Mouse (Mus musculus) layer of hippocampus, adult 18-20 months (tissue): ENCODE data around the gene Gdf10. TPM values are rescaled to one million over a fixed set of nuclear protein-coding genes. Genes with fewer than 3 reads are reported as not detected.

ENCODE experiments used
- DNase-seq, 2 experiments: peaks; one replicate each; pipeline ENCODE4 v3.0.0; 2022; ENCODE audit warnings: low spot score in 2 of 2
- total RNA-seq, 2 experiments: library from RNA; stranded (reverse); gene quantifications; 2 replicates each; pipeline ENCODE4 v1.2.3; 2021

The Gdf10 gene
- total RNA-seq, 2 experiments from 2014 or later: 5.4 to 5.7 TPM

DNA sequence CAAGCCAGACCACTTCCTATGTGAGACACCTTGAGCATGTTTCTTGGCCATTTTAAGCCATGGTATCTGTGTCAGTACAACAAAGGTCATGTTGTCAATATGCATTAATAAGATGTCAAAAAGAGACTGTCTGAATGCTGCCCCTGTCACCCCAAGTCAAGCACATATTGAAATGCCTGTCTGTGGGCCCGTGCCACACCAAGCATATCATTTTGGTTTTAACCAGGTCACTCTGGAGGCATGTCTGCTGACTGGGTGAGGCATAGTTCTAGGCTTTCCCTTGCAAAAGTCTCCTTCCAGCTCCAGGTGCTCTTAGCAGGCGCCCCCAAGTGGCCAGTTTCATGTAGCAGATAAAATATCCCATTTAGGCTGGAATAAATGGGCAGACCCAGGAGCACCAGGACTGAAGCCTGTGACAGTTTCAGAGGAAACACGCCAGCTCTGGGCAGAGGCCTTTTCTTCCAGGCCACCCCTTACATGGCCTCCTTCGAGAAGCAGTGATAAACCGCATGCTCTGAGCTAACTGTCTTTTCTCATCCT is 10.5 kb downstream of the Gdf10 start:
- peak in 1 of 2 experiments; percentile 74 for DNase-seq

DNA sequence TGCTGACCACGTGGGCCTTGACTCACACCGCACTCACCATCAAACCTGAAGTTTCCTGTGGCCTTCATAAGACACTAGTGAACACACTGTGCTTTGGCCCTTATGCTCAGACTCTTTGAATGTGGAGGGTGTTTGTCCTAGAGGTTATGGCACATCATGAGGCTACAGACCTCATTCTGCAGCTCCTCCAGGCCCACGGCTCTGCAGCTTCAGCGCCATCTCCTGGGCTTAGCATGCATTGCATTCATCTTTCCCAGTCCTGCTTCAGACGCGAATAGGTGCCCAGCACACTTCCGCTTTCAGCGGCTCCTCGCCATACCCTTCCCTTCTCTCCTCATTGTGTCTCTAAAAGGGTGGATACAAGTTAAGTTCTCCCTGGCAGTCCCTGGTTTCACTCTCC is 15.7 kb downstream of the Gdf10 start:
- DNase-seq: peak; percentile 54 to 85

DNA sequence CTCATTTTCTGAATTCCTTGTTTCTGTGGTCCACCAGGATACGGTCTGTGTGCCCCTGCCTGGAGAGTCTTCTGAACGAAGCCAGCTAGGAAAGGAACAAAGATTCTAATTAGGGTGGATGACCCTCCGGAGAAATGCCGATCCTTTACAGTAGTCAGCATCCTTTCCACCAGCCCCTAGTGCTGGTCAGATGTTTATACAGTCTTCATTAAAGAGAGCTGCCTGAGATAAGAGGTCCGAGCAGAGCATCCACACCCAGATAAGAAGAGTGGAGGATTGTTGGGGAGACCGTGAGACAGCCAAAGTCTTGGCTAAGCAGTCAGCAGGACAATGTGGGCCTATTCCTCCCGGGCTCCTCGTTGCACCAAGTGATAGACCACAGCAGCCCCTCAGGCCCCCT is 17.4 kb downstream of the Gdf10 start, which contains the start of gene Gdf2:
Gene Gdf2 (plus strand): TSS at position 301 of the 400 bp plus-strand sequence.
- no peak for DNase-seq

DNA sequence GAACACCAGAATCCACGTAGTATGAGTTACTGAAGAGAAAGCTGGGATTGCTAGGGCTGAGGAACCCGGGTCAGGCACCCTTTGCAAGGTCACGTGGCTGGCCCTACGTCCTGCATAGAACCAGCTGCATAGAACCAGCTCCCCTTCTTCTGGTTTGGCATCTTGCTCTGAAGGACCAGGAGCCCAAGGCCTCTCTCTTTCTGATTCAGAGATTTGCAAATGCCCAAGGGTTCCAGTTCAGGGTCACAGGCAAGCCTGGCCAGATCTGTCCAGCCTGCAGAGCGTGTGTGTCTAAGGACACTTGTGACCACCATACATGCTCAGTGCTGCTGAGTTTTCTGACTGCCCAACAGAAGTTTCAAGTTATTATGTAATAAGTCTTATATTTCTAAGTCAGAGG is 18.8 kb downstream of the Gdf10 start:
- no peak for DNase-seq

DNA sequence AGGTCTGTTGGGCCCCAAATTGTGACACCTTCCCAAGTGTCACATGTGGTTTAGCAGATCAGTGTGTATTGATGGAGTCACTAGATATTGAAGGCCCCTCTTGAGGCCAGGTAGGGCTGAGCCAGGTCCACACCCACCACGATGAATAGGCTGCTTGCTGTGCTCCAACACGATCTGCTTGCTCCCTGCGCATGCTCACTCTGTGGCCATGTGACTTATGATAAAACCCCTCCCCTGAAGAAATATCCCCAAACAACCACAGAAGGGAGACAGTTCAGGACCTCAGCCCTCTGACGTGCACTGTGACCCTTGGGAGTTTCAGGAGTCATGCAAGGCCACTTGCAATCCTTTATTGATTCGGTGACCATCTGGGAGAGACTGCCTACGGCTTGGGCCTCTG is 22.7 kb downstream of the Gdf10 start:
- DNase-seq: no peak

DNA sequence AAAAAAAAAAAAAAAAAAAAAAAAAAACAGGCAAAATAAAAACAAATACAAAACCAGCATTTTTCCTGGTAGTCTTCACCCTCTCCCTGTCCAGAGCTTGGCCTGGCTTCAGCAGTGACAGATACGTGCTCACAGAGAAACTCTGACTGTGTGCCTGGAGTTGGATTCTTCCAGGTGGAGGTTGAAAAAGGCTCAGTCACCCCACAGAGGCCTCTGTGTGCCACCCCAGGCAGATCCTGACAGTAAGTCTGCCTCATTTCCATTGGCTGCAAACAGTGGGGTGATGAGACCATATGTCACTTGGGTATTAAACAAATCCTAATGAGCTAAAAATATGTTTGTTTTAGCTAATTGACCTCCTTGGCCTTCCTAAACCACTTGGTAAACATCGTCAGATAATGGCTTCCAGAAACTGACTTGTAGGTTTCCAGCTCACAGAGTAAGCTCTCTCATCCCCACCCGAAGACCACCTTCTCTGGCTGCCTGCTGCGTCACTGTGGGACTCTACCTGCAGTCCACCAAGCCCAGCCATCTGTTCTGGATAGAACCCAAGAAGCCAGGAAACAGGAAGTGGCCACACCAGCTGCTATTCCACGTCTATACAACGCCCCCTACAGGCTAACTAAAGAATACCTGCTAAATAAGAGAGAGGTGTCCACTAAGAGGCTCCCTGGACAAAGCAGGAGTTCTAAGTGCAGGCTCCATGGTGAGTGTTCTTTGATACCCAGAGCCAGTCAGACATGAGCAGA is 29.0 kb downstream of the Gdf10 start:
- DNase-seq: no peak

DNA sequence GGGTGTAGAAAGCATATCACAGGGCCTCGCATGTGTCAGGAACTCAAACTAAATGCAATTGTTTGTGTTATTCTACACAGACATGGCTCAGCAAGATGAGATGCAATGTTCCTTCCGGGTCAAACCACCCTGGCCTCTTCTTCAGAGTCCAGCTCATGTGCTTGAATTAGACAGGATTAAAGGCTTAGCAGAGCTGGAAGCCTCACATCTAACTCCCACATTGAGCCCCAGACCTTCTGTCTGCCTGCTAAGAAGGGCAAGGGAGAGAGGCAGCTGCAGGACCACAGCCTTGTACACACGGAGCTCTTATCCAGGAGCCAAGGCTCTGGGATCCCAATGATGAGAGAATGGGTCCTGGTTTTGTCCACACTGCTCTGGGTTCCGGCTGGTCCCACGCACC is 30.4 kb downstream of the Gdf10 start, which contains the start of gene Rbp3:
Gene Rbp3 (plus strand): TSS at position 243 of the 400 bp plus-strand sequence.
- DNase-seq: no peak

DNA sequence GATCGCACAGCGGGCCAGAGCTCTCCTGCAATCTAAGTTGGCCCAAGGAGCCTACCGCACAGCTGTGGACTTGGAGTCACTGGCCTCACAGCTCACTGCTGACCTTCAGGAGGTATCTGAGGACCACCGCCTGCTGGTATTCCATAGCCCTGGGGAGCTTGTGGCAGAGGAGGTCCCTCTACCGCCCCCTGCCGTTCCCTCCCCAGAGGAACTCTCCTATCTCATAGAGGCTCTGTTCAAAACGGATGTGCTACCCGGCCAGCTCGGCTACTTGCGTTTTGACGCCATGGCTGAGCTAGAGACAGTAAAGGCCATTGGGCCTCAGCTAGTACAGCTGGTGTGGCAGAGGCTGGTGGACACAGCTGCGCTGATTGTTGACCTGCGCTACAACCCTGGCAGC is 32.7 kb downstream of the Gdf10 start:
- no peak for DNase-seq

DNA sequence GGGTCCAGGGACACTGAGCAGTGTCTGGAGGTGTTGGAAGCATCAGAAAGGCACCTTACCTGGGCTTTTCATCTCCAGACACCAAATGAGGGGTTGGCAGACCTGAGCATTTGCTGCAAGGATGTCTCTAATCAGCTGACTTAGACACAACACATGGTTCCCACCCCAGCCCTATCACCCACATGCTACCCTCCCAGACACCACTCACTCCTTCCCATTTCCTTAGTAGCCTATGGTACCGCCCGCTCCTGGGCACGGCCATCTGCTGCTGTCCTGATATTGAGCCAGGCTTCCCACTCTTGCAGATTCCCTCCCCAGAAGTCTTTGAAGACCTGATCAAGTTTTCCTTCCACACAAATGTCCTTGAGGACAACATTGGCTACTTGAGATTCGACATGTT is 34.8 kb downstream of the Gdf10 start:
- peak in 1 of 2 experiments; percentile 26 for DNase-seq

DNA sequence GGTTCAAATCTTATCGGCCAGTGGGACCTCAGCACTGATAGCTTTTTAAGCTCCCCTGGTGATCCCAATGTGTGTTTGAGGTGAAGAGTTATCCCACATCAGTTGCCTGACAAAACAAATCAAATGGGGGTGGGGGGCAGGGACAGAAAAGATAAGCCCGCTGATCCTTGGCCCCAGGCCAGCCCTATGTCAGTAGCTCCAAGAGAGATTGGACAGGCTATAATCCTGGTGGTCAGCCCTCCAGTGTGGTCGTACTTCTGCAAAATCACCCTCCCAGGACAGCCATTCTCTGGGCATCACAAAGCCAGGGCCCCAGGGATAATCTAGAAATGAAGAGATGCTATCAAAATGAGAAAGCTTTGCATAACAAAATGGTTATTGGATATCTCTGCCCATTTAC is 35.5 kb downstream of the Gdf10 start:
- no peak for DNase-seq

DNA sequence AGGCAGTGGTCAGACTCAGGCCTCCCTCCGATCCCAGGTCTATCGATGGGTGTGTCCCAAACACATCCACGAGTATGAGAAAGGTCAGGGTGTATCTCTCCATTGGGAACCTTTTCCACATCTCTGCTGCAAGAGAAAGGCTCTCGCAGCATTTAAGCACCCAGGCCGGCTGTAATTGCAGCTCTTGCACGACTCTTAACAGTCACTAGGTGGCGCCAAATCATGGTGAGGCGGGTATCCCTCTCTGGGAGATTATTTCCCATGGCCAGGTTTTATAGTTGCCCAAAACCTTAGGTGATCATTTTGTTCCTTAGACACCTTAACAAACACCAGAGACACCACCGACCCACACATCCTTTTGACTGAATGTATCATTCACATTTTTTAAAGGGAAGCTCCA is 36.0 kb downstream of the Gdf10 start:
- DNase-seq: peak in 1 of 2 experiments; percentile 73

DNA sequence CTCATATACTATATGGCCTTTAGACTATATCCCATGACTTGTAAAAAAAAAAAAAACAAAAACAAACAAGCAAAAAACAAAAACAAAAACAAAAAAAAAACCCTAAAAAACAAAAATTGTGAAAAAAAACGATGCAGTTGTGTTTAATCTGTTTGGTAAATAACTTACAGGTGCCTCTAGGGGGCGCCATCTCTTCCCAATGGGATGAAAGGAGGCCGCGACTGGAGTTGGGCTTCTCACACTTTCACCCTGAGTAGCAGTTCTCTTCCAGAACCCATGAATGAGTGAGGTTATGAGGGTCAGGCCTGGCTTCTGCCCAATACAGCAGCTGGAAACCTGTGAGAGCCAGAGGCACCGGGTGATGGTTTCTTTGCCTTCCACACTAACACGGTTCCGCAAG is 42.3 kb downstream of the Gdf10 start:
- no peak for DNase-seq

DNA sequence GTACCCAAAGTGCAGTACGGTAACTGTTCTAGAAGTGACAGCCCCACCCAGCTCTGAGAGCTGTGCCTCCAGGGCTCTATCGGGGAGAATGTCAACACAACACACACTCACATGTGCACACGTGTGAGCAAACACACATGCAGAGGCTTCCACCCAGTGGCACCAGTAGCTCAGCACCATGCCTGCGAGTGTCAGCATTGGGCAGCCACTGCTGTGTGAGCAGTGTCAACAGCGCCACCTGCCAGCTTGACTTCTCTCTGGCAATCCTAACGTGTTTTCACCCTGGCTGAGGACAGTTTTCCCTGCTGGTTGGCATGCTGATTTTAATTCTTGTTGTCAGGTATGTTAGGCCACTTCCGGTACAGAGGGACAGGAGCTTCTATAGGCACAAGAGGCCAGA is 49.3 kb downstream of the Gdf10 start:
- no peak for DNase-seq

DNA sequence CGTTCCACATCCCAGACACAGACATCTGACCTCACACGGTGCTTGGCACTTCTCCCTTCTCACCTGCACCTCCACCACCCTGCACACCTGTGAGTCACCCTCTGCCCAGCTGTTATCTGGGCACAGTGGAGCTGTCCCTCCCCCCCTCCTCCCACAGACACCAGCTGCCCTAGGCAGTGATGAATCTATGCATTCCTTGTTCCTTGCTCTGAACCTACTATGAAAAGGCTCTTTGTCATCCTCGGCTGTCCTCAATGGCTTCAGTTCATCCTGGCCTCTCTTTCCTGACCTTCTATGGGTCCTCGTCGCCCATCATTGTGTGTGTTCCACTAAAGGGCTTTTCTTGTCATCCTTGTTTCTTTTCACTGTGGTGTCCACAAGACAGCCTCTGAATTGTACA is 51.4 kb downstream of the Gdf10 start:
- DNase-seq: peak in 1 of 2 experiments; percentile 19

DNA sequence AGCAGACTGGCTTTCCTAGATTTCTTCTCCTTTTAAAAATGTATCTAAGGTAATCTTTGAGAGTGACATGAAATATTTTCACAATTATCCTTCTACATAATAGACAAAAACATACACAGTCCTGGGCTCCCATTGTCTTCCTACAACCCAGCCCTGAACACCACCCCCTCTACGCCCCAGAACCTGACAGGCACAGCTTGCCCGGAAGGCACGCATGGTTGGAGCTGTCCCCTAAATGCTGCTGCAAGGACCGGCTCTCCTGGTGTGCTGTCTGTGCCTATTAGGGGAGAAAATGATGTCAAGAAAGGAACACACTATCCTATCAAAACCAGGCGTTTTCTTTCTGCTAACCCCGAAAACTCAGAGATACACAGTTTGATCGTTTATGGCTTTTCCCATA is 54.4 kb downstream of the Gdf10 start:
- no peak for DNase-seq

DNA sequence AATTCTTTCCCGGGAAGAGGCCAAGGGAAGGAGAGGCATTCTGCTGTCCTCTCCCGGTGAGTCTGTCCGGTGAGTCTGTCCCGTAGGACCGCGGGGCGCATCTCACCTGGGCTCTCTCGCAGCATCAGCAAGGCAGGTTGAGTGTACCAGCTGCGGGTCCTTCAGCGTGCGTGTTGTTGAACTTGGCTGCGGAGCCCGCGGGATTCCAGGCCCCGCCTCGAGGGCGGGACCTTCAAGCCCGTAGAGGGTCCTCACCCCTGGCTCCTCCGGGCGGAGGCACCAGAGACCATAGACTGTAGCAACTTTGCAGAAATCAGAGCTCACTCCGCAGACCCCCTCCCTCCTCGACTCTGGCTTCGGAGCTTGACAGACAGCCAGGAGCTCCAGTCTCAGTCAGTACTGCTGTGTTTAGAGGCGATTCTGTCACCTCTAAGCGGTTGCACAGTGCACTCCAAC is 55.2 kb downstream of the Gdf10 start, which contains the start of gene Zfp488:
Gene Zfp488 (minus strand): TSS at position 161 of the 456 bp plus-strand sequence.
- peak in 1 of 2 experiments; percentile 17 for DNase-seq

Other genes starting within 250 kb of the Gdf10 start
- gene Gdf2, start 17.5 kb downstream of the Gdf10 start, total RNA-seq: not detected
- under 1 TPM in 1 of 2 experiments, not detected in 1; 0.07 TPM for gene Rbp3, start 30.4 kb downstream of the Gdf10 start, total RNA-seq
- 1 to 10 TPM; 4.0 to 4.1 TPM for gene Zfp488, start 55.2 kb downstream of the Gdf10 start, total RNA-seq
- not detected for gene Gm30083, start 91.6 kb downstream of the Gdf10 start, total RNA-seq
- gene Gm5460, start 93.2 kb downstream of the Gdf10 start, total RNA-seq: not detected
- not detected for gene Antxrl, start 129.1 kb downstream of the Gdf10 start, total RNA-seq
- under 1 TPM; 0.45 to 0.63 TPM for gene Anxa8, start 162.4 kb downstream of the Gdf10 start, total RNA-seq
- gene A630023A22Rik, start 179.2 kb downstream of the Gdf10 start, total RNA-seq: not detected
- gene Npy4r, start 228.9 kb downstream of the Gdf10 start, total RNA-seq: not detected